Mouse (Mus musculus) heart, adult 18-20 months (tissue): ENCODE measurements around the gene Tcp10b. TPM values are rescaled to one million over a fixed set of nuclear protein-coding genes. Genes with fewer than 3 reads are reported as not detected.

ENCODE experiments used
- total RNA-seq, 2 experiments: library from RNA; stranded (reverse); gene quantifications; 2 replicates each; pipeline ENCODE4 v1.2.3; 2021

Gene Tcp10b
- total RNA-seq, 2 experiments from 2014 or later = not detected

Other genes with a start within 250 kb of the Tcp10b start
- gene Mas1, start 193.0 kb upstream of the Tcp10b start, total RNA-seq = under 1 TPM; 0.46 to 0.60 TPM
- 1 to 10 TPM; 6.0 to 7.0 TPM for gene Mrgprh, start 185.1 kb upstream of the Tcp10b start, total RNA-seq
- under 1 TPM; 0.18 to 0.74 TPM for gene Pnldc1, start 150.9 kb upstream of the Tcp10b start, total RNA-seq
- gene Tcp1, start 145.4 kb upstream of the Tcp10b start, total RNA-seq = 100 to 1,000 TPM; 191 to 206 TPM
- 100 to 1,000 TPM; 163 to 179 TPM for gene Mrpl18, start 144.8 kb upstream of the Tcp10b start, total RNA-seq
- not detected for gene Acat3, start 120.5 kb upstream of the Tcp10b start, total RNA-seq
- gene Acat2, start 100.4 kb upstream of the Tcp10b start, total RNA-seq = 10 to 100 TPM in 1 of 2 experiments, 1 to 10 TPM in 1; 6.1 to 13.0 TPM
- gene Wtap, start 66.9 kb upstream of the Tcp10b start, total RNA-seq = 10 to 100 TPM; 30.2 to 34.1 TPM
- gene Sod2, start 54.3 kb upstream of the Tcp10b start, total RNA-seq = 1,000 to 10,000 TPM; 1,031 to 1,107 TPM
- under 1 TPM in 1 of 2 experiments, not detected in 1; 0.32 TPM for gene Gpr31b, start 8.8 kb upstream of the Tcp10b start, total RNA-seq
- gene Unc93a, start 70.7 kb downstream of the Tcp10b start, total RNA-seq = not detected
- not detected for gene Smok2a, start 160.1 kb downstream of the Tcp10b start, total RNA-seq
- not detected for gene Smok2b, start 169.2 kb downstream of the Tcp10b start, total RNA-seq